Mouse (Mus musculus): ENCODE results near the gene Als2cl. TPM values are rescaled to one million over a fixed set of nuclear protein-coding genes. Genes with fewer than 3 reads are reported as not detected.
A peak's percentile ranks its signal among the peaks of the same experiment; 100 is the strongest.

The Als2cl gene
- polyA plus RNA-seq, 1 experiment: 24.0 TPM

DNA sequence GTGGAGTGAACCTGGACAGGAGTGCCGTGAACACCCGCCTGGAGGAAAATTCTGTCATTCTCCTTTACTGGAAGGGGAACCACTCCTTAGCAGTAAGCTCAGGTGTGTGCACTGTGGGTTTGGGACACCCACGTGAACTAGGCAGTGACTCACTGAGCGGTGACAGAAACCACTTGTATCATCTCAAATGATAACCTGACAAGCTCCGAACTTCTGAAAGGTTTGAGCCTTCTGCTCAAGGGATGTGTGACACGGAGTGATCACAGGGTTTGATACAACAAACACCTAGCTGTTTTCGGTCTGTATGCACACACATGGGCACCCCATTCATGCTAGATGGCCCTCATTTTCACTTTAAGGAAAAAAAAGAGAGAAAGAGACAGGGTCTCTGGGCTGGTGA is 37.1 kb downstream of the Als2cl start, which contains the start of gene Fam240a:
Fam240a (minus strand) TSS at position 76 of the 400 bp plus-strand sequence.
- DNase-seq (ENCODE audit: low read depth): no peak

DNA sequence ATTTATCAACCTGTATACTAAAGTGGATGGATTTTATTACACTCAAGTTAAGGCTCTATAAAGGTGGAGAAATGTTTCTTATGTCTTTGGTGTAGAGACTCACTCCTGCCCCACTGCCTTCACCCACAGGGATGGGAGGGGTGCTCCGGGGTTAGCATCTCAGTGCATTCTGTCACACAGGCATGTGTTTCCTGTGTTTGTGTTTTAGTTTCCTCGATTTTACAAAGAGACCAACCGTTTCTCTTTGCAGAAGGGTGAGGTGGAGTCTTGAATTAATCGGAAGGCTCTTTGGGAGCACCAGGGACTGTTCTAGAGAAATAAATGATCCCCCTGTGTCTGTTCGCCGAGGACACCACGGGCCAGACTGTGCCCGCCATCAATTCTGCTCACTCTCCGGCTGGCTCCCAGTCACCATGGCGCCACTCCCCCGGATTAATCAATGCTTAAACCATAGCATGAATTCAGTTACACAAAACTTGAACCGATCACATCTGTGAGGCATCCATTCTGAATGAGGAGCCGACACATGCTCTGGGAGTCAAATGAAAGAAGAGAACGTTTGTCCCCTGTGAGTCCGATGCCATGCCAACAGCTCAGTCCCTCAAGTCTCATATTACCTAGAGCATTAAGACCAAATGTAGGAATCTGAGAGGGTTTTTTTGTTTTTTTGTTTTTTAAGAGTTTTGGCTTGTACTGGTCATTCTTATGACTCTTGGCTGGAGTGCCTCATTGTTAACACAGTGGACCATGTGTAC is 41.2 kb downstream of the Als2cl start:
- no peak for DNase-seq (ENCODE audit: low read depth)

DNA sequence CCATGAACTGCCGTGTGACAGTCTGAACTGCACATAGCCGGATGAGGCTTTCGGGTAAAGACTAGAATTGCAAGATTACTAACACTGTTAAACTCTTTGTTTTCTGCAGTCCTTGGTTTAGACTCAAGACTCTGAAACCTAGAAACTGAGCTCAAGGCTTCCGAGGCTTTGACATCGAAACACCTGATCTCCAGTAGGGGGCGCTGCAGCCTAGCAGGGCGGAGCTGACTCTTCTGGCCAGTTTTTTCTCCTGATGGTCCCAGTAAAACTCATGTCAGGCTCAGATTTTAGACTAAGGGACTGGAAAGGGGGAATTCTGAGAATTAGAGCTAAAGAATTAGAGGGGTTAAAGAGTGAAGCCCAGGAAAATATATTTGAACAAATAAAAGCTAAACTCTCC is 43.1 kb downstream of the Als2cl start:
- DNase-seq (ENCODE audit: low read depth): no peak

DNA sequence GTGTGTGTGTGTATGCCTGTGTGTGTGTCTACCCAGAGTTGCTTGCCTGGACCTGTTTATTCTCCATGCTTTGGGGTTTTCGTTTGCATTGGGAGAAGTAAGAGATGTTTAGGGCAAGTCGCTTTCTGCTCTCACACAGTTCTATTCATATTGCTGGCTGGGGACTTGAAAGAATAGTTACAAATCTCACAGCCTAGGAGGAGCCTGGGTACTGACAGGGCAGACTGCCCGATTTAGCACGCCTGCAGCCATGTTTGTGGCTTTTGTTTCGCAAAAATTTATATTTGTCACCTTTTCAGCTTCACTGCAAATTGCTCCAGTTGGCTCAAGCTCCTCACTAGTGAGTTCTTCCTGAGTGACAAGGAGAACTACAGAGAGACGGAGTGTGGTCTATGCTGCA is 51.9 kb downstream of the Als2cl start:
- peak; percentile 20 for DNase-seq (ENCODE audit: low read depth)

DNA sequence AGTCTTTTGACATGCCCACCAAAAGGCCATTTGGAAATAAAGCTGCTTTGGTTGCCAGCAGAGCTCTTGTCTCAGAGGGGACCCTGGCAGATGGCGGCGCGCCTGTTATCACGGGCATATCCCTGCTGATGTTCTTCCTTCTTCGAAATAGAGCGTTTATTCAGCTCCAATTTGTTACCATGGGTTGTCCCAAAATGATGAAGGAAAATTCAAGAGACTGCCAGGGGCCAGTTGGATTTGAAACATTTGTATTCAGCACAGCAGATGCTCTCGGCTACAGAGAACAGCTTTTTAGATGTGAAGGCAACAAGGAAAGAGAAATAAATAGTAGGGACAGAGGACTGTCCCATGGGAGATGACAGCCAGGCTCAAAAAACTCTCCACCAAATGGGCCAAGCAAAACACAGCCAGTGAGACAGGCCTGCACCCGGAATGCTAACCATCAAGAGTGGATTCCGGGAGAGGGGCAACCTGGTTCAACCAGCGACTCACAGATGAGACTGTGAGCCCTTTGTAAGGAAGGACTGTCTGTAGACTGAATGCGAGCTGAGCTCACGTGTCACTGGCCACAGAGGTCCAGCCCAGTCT is 54.3 kb downstream of the Als2cl start:
- DNase-seq (ENCODE audit: low read depth): no peak

DNA sequence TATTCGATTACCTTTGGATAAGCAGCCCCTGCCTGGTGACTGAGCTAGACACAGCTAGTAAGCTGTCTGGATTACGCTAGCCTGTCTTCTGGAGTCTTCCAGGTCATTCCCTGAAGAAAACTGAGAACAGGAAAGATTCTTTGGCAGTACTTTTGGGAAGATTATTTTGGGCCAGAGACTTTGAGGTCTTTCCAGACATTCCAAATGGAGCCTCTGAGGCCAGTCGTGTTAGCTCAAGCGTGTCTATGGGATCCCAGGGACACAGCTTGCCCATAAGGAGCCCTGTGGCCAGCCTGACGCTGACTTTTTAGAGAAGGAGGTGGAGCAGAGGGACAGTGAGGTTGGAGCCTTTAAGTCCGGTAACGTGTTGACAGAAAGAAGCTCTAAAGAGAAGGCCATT is 56.3 kb downstream of the Als2cl start:
- no peak for DNase-seq (ENCODE audit: low read depth)

DNA sequence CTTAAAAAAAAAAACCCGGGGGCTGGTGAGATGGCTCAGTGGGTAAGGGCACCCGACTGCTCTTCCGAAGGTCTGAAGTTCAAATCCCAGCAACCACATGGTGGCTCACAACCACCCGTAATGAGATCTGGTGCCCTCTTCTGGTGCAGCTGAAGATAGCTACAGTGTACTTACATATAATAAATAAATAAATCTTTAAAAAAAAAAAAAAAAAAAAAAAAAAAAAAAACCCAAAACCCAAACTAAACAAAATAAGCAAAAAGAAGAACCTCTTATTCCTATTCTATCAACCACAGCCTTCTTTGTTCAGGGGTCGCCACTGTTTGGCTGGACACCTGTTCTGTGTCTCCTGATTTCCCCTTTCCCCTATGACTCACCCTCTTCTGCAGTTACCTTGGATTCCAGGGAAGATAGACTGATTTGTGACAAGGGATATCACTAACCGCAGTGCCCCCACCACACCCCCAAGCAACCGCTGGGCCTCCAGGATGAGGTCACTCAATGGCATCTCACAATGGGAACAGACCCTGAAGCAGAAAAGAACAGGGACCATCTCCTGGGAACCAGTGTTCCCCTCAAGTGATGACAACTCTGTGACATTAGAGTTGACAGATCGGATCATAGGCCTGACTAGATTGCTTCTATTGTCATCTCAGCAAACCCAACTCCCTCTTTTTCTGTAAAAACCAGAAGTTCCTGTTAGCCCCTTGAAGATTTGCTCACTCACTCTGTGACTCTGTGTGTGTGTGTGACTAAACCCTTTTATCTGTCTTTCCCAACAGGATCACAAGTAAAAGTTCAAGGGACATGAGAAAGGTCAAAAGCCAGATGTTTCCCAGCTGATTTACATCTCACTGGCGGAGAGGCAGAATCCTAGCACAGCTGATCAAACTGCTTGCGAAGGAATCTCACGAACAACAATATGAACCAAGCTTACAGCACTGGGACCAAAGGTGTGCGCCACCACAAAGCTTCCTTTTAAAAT is 58.1 kb downstream of the Als2cl start:
- DNase-seq (ENCODE audit: low read depth): no peak

DNA sequence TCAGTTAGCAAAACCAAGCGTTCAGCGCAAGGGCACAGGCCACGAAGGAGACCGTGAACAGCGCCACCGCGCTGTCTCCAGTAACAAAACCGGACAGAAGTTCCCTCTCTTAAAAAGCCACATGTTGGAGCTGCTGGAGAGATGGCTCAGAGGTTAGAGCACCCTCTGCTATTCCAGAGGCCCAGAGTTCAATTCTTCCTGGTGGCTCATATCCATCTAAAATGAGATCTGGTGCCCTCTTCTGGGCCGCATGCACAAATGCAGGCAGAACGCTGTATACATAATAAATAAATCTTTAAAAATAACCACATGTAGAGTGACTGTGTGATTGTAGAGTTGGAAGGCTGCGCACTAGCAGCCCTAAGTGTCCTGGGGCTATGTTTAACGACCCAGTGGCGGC is 64.6 kb downstream of the Als2cl start:
- DNase-seq (ENCODE audit: low read depth): no peak

DNA sequence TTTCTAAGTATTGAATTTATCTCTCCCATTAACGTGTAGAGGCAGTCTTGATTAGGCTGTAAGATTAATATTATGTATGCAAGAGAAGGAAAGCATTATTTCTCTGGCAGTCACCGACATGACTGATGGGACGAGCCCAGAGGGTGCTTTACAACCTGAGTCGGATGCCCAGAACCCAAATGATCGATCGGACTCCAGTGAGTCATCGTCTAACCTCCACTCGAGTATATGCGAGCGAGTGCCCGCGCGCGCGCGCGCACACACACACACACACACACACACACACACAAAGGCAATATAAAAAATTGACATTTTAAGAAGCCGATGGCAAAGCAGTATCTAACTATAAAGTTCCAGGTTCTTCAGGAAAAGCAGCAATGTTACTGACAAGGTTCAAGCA is 65.7 kb downstream of the Als2cl start:
- DNase-seq (ENCODE audit: low read depth): no peak

DNA sequence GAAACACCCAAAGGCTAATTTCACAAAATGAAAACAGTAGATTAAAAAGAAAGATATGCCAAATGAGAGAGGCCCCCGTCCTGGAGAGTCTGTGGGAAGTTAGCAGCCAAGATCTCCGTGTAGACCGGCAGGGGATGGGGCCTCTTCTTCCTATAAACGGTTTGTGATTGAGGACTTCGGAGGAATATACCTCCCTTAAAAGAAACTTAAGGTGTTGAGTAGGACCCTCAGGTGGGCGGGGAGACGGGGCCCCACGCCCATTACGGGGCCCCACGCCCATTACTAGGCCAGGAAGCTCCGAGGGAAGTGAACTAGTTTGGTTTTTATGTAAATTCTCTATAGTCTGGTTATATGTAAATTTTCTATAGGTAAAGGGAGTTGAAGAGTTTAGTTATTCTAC is 66.3 kb downstream of the Als2cl start, which contains the start of gene Tdgf1:
Tdgf1 (minus strand) TSS at position 233 of the 400 bp plus-strand sequence.
- no peak for DNase-seq (ENCODE audit: low read depth)

DNA sequence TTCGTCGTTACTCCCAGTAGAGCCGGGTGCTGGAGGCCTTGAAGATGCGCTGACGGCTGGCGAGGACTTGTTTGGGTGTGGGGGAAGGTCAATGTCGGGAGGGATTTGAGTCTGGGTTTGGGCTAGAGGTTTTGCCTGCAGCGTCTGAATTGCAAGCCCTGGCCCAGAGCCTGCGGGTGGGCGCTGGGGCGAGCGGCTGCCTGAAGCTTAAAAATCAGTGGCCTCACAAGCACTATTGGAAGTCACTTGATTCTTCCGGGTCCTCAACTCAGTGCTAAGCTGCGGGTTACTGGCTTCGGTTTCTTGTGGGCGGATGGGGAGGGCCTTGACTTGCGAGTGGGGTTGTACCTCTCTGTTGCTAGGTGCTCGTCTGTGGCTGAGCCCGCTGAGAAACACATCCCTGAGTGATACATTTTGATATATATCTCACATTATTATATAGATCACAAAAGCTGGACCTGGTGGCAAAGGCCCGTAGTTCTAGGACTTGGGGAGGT is 66.9 kb downstream of the Als2cl start:
- DNase-seq (ENCODE audit: low read depth): no peak

DNA sequence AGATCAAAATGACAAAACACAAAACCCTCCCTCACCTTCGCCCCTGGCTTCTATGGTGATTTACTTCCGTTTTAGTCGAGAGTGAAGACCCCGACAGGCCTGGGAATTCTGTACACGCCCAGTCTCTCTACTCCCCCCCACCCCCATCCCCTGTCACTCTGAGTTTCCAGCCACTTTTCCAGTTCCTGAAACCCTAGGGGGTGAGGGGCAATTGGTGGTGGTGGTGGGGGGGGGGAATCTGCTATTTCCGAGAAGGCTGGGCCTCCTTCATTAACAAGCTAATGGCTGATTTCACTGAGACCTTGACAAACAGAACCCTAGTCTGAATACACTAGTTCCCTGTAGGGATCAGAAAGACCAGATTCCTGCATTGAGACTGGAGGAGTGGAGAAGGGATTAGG is 67.6 kb downstream of the Als2cl start:
- DNase-seq (ENCODE audit: low read depth): no peak

DNA sequence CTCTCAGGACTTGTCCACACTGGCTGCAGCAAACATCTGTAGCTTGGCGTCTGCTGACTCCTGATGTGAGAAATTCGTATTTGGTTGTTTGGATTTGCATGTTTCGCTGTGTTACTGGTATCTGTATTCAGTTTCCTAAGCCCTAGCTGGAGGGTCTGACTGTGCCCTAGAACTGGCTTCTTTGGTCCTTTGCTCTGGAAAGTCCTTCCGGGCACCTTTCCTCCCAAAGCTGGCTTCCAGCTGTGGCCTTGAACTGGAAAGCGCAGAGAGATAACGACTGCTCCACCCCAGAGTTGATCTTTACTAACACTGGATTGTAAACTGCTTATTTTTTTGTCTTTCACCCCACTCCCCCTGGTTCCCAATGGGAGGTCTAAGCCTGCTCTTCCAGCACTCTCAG is 68.2 kb downstream of the Als2cl start:
- DNase-seq (ENCODE audit: low read depth): no peak

DNA sequence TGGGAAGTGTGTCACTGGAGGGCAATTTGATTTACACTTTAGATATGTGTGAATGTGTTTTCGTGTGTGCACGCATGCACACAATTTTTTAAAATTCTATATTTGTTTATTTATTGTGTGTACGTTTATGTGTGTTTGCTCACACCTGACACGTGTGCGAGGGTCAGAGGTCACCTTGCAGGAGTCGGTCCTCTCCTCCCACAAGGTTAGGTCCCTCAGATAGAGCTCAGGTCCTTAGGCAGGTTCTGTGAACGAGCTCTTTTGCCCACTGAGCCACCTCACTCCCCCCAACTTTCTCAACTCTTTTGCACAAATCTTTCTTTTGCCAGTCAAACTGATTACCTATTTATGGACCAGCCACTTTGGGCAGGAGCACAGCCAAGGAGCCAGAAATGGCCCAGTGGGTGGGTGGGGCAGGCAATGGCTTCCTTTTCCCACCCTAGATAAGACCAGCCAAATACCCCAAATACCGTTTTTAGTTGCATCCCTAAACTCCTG is 69.2 kb downstream of the Als2cl start:
- DNase-seq (ENCODE audit: low read depth): no peak

DNA sequence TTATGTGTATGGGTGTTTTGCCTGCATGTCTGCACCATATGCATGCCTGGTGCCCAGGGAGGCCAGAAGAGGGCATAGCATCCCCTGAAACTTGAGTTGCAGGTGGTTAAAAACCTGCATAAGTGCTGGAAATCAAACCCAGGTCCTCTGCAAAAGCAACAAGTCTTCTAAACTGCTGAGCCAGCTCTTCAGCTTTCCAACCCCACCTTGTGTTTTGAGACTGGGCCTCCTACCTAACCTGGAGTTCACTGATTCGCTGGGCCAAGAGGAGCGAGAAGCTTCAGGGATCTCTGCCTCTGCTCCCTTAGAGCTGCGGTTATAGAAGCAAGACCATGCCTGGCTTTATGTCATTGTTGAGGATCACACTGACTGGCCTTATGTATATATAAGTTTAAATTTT is 70.4 kb downstream of the Als2cl start:
- DNase-seq (ENCODE audit: low read depth): no peak

Other genes with a start within 250 kb of the Als2cl start
- 18.7 and 23.3 TPM in 2 replicates for gene Nbeal2, start 225.7 kb upstream of the Als2cl start, polyA plus RNA-seq (2012; rRNA removed)
- 55.8 and 81.8 TPM in 2 replicates for gene Ccdc12, start 223.4 kb upstream of the Als2cl start, polyA plus RNA-seq (2012; rRNA removed)
- 0.63 TPM in 1 of 2 replicates, not detected in the other for gene Myl3, start 138.0 kb upstream of the Als2cl start, polyA plus RNA-seq (2012; rRNA removed)
- 24.3 and 35.6 TPM in 2 replicates for gene Pth1r, start 132.7 kb upstream of the Als2cl start, polyA plus RNA-seq (2012; rRNA removed)
- 0.07 and 0.19 TPM in 2 replicates for gene Prss42, start 81.7 kb upstream of the Als2cl start, polyA plus RNA-seq (2012; rRNA removed)
- not detected in 2 replicates for gene Prss44, start 65.9 kb upstream of the Als2cl start, polyA plus RNA-seq (2012; rRNA removed)
- 0.07 and 0.15 TPM in 2 replicates for gene Prss43, start 53.2 kb upstream of the Als2cl start, polyA plus RNA-seq (2012; rRNA removed)
- gene Prss45, start 45.3 kb upstream of the Als2cl start, polyA plus RNA-seq (2012; rRNA removed): 0.36 TPM in 1 of 2 replicates, not detected in the other
- gene Prss46, start 35.4 kb upstream of the Als2cl start, polyA plus RNA-seq (2012; rRNA removed): 0.15 and 0.24 TPM in 2 replicates
- not detected in 2 replicates for gene Prss50, start 21.9 kb upstream of the Als2cl start, polyA plus RNA-seq (2012; rRNA removed)
- 0.88 and 1.3 TPM in 2 replicates for gene Tmie, start 243 bp downstream of the Als2cl start, polyA plus RNA-seq (2012; rRNA removed)
- gene Fam240a, start 37.0 kb downstream of the Als2cl start, polyA plus RNA-seq (2012; rRNA removed): not detected in 2 replicates
- 0.43 TPM in 1 of 2 replicates, not detected in the other for gene Tdgf1, start 66.3 kb downstream of the Als2cl start, polyA plus RNA-seq (2012; rRNA removed)
- 0.05 TPM in 1 of 2 replicates, not detected in the other for gene Lrrc2, start 71.7 kb downstream of the Als2cl start, polyA plus RNA-seq (2012; rRNA removed)
- gene Rtp3, start 110.7 kb downstream of the Als2cl start, polyA plus RNA-seq (2012; rRNA removed): 4.6 and 4.7 TPM in 2 replicates
- 13.8 and 92.0 TPM in 2 replicates for gene Ltf, start 139.4 kb downstream of the Als2cl start, polyA plus RNA-seq (2012; rRNA removed)
- gene Ccrl2, start 177.6 kb downstream of the Als2cl start, polyA plus RNA-seq (2012; rRNA removed): 3.1 and 5.0 TPM in 2 replicates
- 10.0 and 10.5 TPM in 2 replicates for gene Lrrfip2, start 237.7 kb downstream of the Als2cl start, polyA plus RNA-seq (2012; rRNA removed)

All from gonadal fat pad, adult 2 months (tissue).